In the genomic region with DNA sequence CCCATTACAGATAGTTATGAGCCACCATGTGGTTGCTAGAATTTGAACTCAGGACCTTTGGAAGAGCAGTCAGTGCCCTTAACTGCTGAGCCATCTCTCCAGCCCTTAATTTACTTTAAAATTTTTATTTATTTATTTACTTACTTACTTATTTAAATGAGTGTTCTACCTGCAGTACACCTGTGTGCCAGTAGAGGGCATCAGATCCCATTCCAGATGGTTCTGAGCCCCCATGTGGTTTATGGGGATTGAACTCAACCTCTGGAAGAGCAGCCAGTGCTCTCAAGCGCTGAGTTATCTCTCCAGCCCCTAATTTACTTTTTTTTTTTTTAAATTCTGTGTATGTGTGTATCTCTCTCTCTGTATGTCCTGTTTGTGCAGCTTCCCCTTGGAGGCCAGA, we compare ENCODE assay signal across 8 mouse cellular contexts. TPM values are rescaled to one million over a fixed set of nuclear protein-coding genes. Genes with fewer than 3 reads are reported as not detected.
DNase-seq lines count a peak whose midpoint lies in the region; ATAC-seq lines count a peak whose summit lies in the region.

No protein-coding gene starts in this region.

- peak; percentile 81 for DNase-seq in hindbrain, embryonic 14.5 days (ENCODE audit: low spot score)
- DNase-seq in CD4-positive helper T cell, adult 2 months (ENCODE audit: low read depth, low spot score) = peak; percentile 79
- peak; percentile 49 for DNase-seq in adrenal gland, adult 8-10 months
- DNase-seq in embryo, embryonic 11 days = peak; percentile 71
- DNase-seq in kidney, adult 9 months = peak; percentile 88
- DNase-seq in lung, postnatal 36 days = peak; percentile 93
- DNase-seq in thymus, adult 18-20 months = peak; percentile 30 to 36

- H3K4me2 ChIP-seq in hindbrain, embryonic 14.5 days (replicated peaks) = no peak overlapping the region
- no peak overlapping the region for H3K4me2 ChIP-seq in hindbrain, embryonic 12.5 days (replicated peaks)

- H3K36me3 ChIP-seq in hindbrain, embryonic 14.5 days (replicated peaks; ENCODE audit: control insufficient read depth, insufficient read depth) = no peaks in the 10 kb centered on the region
- no peaks in the 10 kb centered on the region for H3K36me3 ChIP-seq in hindbrain, embryonic 12.5 days

- H3K4me1 ChIP-seq in hindbrain, embryonic 14.5 days (replicated peaks; ENCODE audit: control insufficient read depth, insufficient read depth, low read length) = no peaks in the 10 kb centered on the region
- H3K4me1 ChIP-seq in hindbrain, embryonic 12.5 days = peaks cover 3% of the 10 kb centered on the region; the same call in 1 of the 2 replicates

- H3K9me3 ChIP-seq in hindbrain, embryonic 14.5 days (ENCODE audit: control insufficient read depth, low read length) = no peaks in the 10 kb centered on the region
- H3K9me3 ChIP-seq in hindbrain, embryonic 12.5 days (replicated peaks) = no peaks in the 10 kb centered on the region

- no peak overlapping the region for H3K27ac ChIP-seq in hindbrain, embryonic 14.5 days
- H3K27ac ChIP-seq in hindbrain, embryonic 12.5 days = no peak overlapping the region

- no peak overlapping the region for H3K9ac ChIP-seq in hindbrain, embryonic 14.5 days
- H3K9ac ChIP-seq in hindbrain, embryonic 12.5 days = no peak overlapping the region

- H3K4me3 ChIP-seq in hindbrain, embryonic 14.5 days (replicated peaks; ENCODE audit: low read length) = no peak overlapping the region
- H3K4me3 ChIP-seq in hindbrain, embryonic 12.5 days = no peak overlapping the region

- 28% methylated on average over 1 of the region's 1 CpGs for WGBS in hindbrain, embryonic 14.5 days
- WGBS in hindbrain, embryonic 12.5 days = 33% methylated on average over 1 of the region's 1 CpGs

- ATAC-seq in hindbrain, embryonic 14.5 days (ENCODE audit: low FRiP score) = no peak
- ATAC-seq in hindbrain, embryonic 12.5 days (ENCODE audit: low FRiP score) = no peak

- H3K27me3 ChIP-seq in hindbrain, embryonic 14.5 days (ENCODE audit: control insufficient read depth, insufficient read depth, low read length) = no peaks in the 10 kb centered on the region
- H3K27me3 ChIP-seq in hindbrain, embryonic 12.5 days = no peaks in the 10 kb centered on the region

RNA-seq across cellular contexts. Expression of a gene that starts 16.7 kb away (rescaled TPM):
- polyA plus RNA-seq in hindbrain, embryonic 14.5 days (2014; fragmentation: Nextera tagmentation; extraction: Ambion mirVana) = 34.0 and 38.1 TPM in 2 replicates
- 37.3 and 37.5 TPM in 2 replicates for polyA plus RNA-seq in hindbrain, embryonic 12.5 days (2016; fragmentation: Nextera tagmentation; extraction: Ambion mirVana)
- 10 to 100 TPM; 29.1 to 42.7 (median 32.1) TPM for total RNA-seq in adrenal gland, adult 8-10 months (2022)

RNA-seq across cellular contexts. Expression of a gene that starts 38.4 kb away (rescaled TPM):
- polyA plus RNA-seq in hindbrain, embryonic 14.5 days (2014; fragmentation: Nextera tagmentation; extraction: Ambion mirVana) = 1.4 and 1.8 TPM in 2 replicates
- polyA plus RNA-seq in hindbrain, embryonic 12.5 days (2016; fragmentation: Nextera tagmentation; extraction: Ambion mirVana) = 3.8 and 4.0 TPM in 2 replicates
- total RNA-seq in adrenal gland, adult 8-10 months (2022) = 100 to 1,000 TPM in 3 of 4 experiments, 10 to 100 TPM in 1; 99.3 to 161 (median 120) TPM

RNA-seq across cellular contexts. Expression of a gene that starts 42.4 kb away (rescaled TPM):
- 56.9 and 57.9 TPM in 2 replicates for polyA plus RNA-seq in hindbrain, embryonic 14.5 days (2014; fragmentation: Nextera tagmentation; extraction: Ambion mirVana)
- polyA plus RNA-seq in hindbrain, embryonic 12.5 days (2016; fragmentation: Nextera tagmentation; extraction: Ambion mirVana) = 59.3 and 70.8 TPM in 2 replicates
- 10 to 100 TPM; 46.7 to 80.0 (median 62.7) TPM for total RNA-seq in adrenal gland, adult 8-10 months (2022)

Comparison
In these comparisons a context has a peak if more than half of its experiments do, and no peak if none do; other contexts are left out.
1. DNase-seq: peak in every context shown above with its lines; median percentile 93 in lung, postnatal 36 days; 88 in kidney, adult 9 months; 81 in hindbrain, embryonic 14.5 days; 79 in CD4-positive helper T cell, adult 2 months; 71 in embryo, embryonic 11 days; 49 in adrenal gland, adult 8-10 months; 33 in thymus, adult 18-20 months.